Mouse (Mus musculus) cerebellum, adult 2 months (tissue): Measurements from ENCODE around the gene Senp3. TPM values are rescaled to one million over a fixed set of nuclear protein-coding genes. Genes with fewer than 3 reads are reported as not detected.

Experiments used
- DNase-seq, 2 experiments: peaks; one replicate each; pipeline ENCODE4 v3.0.0; 2021
- H3K27ac ChIP-seq: fragments of 200-500 bp; 2 replicates; pipeline ENCODE4 v1.5.1; 2012; ENCODE audit warnings: low read length, control low read depth, inconsistent platforms; ENCODE audit not compliant: insufficient read depth
- H3K27me3 ChIP-seq: fragments of 200-500 bp; 2 replicates; pipeline ENCODE4 v1.6.1; 2012; ENCODE audit warnings: inconsistent platforms, mild to moderate bottlenecking, low read length, moderate library complexity; ENCODE audit not compliant: control insufficient read depth, insufficient read depth
- H3K4me1 ChIP-seq: fragments of 200-500 bp; 2 replicates; pipeline ENCODE4 v1.6.1; 2011; ENCODE audit warnings: low read length; ENCODE audit not compliant: control insufficient read depth, insufficient read depth
- H3K4me3 ChIP-seq: fragments of 200-500 bp; replicated peaks from 2 replicates; pipeline ENCODE3; 2011; ENCODE audit warnings: mild to moderate bottlenecking, low read depth, low read length, control low read depth; ENCODE audit not compliant: insufficient read depth
- CTCF ChIP-seq: fragments of 200-500 bp; IDR thresholded peaks from 2 replicates; pipeline ENCODE4 v1.5.1; 2011; ENCODE audit warnings: low read depth, mild to moderate bottlenecking, control low read depth, low read length, moderate library complexity, borderline replicate concordance; ENCODE audit not compliant: insufficient read depth
- POLR2A ChIP-seq: fragments of 200-500 bp; IDR thresholded peaks from 2 replicates; pipeline ENCODE4 v1.6.1; 2011; ENCODE audit warnings: low read length, control low read depth, borderline replicate concordance; ENCODE audit not compliant: insufficient read depth
- WGBS: fragments of 180-500 bp; shearing (Covaris S2); methylation state at CpG from one replicate; pipeline ENCODE4 v1.1.7; 2018; 5-methylcytosine and 5-hydroxymethylcytosine counted together
- polyA plus RNA-seq: library from polyadenylated mRNA; depleted of rRNA; stranded (reverse); fragments of >200 nt; gene quantifications from 2 replicates; pipeline ENCODE4 v1.2.3, GENCODE M21; 2012

Senp3 gene
- polyA plus RNA-seq, 1 experiment: 110 TPM

DNA sequence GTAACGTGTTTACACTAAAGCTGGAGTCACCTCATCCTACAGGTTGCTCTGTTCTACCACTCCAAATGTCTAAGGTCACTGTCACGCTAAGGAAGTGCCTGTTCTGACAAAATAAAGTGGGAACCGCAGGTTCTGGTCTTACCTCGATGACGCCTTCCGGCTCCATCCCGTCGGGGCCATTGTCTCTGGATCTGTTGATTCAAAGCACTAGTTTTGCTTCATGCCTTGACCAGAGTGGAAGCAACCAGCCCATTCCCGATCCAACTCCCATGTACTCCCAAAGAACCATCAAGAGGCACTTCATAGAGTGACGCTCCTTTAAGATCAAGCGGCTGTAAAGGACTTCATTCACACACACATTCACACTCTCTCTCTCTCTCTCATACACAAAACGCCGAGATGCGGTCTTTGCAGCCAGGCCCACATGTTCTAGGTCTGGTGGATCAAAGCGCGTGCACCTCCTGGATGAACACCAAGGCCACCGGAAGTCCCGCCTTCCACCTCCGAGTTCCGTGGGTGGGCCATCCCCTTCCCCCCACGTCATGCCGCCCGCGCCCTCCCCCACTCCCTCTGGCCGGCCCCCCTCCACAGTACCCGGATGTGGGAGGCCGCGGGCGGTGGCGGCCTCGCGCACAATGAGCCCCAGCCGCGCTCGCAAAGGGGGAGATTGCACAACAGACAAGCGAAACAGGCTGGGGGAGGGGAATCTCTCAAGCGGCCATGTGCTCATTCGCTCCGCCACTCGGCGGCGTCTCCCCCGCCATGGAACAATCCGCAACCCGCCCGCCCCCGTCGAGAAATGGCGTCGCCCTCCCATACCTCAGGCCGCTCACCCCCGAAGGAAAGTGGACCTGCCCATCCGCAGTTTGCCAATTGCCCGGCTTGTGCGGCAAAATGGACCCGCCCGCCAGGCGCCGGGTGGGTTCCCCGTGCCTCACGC, 10.8 kb downstream of the Senp3 start:
- no peaks in the 10 kb centered on the region; the same call in 1 of the 2 replicates for H3K4me1 ChIP-seq
- peak; percentile 95 for DNase-seq
- peak overlapping the region; percentile 82 for H3K4me3 ChIP-seq
- TF ChIP-seq CTCF (no peak), POLR2A (peak; percentile 52; the same call in 1 of the 2 replicates)
- WGBS: under 1% methylated on average over 59 of the region's 61 CpGs
- no peaks in the 10 kb centered on the region for H3K27me3 ChIP-seq
- H3K27ac ChIP-seq: peak overlapping the region; percentile 91

DNA sequence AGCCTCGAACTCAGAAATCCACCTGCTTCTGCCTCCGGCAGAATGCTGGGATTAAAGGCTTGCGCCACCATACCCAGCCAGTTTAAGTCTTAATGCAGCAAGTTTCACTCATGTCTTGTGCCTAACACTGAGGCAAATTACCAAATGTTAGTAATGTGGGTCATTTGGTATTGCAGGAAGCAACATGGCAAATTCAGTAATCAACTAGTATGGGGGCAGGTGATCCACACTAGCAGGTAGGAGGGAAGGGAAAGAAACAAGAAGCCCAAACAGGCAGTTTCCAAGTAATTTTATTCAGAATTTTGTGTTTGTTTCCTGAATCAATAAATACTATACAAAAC, 15.2 kb downstream of the Senp3 start:
- DNase-seq: no peak
- Histone ChIP-seq H3K4me3 (no peak overlapping the region), H3K4me1 (peaks cover 3% of the 10 kb centered on the region; the same call in 1 of the 2 replicates), H3K27me3 (no peaks in the 10 kb centered on the region), H3K27ac (no peak overlapping the region)
- TF ChIP-seq POLR2A: no peak
- no peak for TF ChIP-seq CTCF
- WGBS: 91% methylated on average over 3 of the region's 3 CpGs

DNA sequence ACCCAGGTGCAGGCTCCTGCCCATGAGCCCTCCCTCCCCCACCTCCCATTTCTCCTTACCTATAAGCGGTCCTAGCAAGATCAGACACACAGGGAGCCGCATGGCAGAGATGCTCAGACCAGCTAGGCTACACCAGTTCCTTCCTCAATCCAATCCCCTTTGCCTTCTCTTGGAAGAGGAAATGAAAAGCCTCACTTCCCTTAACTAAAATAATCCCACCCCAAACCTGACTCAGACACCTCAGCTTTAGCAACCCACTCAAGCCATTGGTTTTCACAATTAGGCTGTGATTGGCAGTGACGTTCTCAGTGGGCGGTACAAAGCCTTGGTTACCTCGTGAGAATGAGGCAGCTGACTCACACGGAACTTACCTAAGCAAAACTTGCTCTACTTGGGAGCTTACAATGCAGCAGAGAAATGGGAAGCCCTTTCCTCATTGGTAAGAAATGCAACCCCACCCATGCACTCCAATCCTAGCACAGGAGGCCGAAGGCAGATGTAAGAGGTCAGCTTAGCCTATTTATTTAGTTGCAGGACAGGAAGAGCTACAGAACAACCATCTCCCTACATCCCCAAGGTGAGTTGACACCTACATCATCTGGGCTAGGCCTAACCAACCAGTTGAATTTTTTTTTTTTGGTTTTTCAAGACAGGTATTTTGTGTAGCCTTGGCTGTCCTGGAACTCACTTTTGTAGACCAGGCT, 15.8 kb downstream of the Senp3 start, which contains the start of gene Cd68:
Cd68 (minus strand) TSS at position 193 of the 704 bp plus-strand sequence.
- Histone ChIP-seq H3K4me1 (peaks cover 3% of the 10 kb centered on the region; the same call in 1 of the 2 replicates), H3K27ac (no peak within 1 kb of the TSS), H3K27me3 (no peaks in the 10 kb centered on the region), H3K4me3 (no peak within 1 kb of the TSS)
- no peak for DNase-seq
- TF ChIP-seq CTCF (no peak), POLR2A (no peak)
- 42% methylated on average over 7 of the region's 7 CpGs for WGBS

DNA sequence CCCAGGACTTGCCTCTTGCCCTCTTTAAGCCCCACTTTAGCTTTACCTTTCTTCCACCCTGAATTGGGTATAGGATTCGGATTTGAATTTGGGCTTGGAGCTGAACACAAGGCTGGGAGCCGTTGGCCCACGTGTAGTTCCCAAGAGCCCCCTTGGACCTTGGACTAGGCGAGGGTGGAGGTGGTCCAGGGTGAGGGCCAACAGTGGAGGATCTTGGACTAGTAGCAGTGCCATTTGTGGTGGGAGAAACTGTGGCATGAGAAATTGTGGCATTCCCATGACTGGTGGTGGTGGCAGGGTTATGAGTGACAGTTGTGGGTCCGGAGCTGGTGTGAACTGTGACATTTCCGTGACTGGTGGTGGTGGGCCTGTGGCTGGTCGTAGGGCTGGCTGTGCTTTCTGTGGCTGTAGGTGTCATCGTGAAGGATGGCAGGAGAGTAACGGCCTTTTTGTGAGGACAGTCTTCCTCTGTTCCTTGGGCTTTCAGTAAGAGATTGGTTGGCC, 16.4 kb downstream of the Senp3 start:
- no peak for DNase-seq
- TF ChIP-seq CTCF: no peak
- TF ChIP-seq POLR2A: no peak
- Histone ChIP-seq H3K4me1 (peaks cover 3% of the 10 kb centered on the region; the same call in 1 of the 2 replicates), H3K4me3 (no peak overlapping the region), H3K27ac (no peak overlapping the region), H3K27me3 (no peaks in the 10 kb centered on the region)
- WGBS: 60% methylated on average over 9 of the region's 9 CpGs

DNA sequence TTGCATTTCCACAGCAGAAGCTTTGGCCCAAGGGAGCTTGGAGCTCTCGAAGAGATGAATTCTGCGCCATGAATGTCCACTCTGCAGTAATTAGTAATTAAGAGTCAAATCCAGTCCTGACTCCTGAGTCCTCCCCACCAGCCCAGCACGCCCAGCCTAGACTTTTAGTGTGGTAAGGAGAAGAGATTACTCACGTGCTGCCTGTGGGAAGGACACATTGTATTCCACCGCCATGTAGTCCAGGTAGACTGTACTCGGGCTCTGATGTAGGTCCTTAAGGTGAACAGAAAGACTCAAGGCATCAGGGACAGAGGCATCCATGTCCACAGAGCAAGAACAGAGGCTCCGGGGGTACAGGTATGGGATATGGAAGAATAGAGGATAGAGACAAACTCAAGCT, 17.0 kb downstream of the Senp3 start:
- Histone ChIP-seq H3K27ac (no peak overlapping the region), H3K4me1 (0 out of 2 replicates have a peak, but pooled peaks cover 3% of the 10 kb centered on the region), H3K27me3 (no peaks in the 10 kb centered on the region), H3K4me3 (no peak overlapping the region)
- TF ChIP-seq CTCF (no peak), POLR2A (no peak)
- WGBS: 89% methylated on average over 7 of the region's 7 CpGs
- DNase-seq: no peak

DNA sequence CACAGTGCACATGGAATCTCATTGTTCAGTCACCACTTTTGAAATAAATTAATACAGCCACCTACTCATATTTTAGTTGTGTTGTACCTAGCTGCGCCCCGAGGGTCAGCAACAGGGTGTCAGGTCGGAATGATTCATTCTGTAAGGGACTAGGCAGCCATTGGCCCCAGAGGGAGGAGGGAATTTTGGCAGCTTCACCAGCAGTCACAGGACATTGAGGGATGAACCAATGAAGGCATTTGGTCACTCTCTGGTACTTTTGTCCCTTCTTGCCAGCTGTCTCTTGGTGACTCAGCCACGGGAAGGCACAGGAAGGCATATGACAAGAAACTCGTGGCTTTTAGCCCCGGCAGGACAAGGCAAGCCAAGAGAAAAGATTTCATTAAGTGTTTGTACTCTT, 18.1 kb downstream of the Senp3 start:
- Histone ChIP-seq H3K4me1 (0 out of 2 replicates have a peak, but pooled peaks cover 3% of the 10 kb centered on the region), H3K27me3 (no peaks in the 10 kb centered on the region), H3K27ac (no peak overlapping the region), H3K4me3 (no peak overlapping the region)
- TF ChIP-seq CTCF: no peak
- no peak for TF ChIP-seq POLR2A
- 44% methylated on average over 6 of the region's 6 CpGs for WGBS
- peak in 1 of 2 experiments; percentile 44 for DNase-seq

DNA sequence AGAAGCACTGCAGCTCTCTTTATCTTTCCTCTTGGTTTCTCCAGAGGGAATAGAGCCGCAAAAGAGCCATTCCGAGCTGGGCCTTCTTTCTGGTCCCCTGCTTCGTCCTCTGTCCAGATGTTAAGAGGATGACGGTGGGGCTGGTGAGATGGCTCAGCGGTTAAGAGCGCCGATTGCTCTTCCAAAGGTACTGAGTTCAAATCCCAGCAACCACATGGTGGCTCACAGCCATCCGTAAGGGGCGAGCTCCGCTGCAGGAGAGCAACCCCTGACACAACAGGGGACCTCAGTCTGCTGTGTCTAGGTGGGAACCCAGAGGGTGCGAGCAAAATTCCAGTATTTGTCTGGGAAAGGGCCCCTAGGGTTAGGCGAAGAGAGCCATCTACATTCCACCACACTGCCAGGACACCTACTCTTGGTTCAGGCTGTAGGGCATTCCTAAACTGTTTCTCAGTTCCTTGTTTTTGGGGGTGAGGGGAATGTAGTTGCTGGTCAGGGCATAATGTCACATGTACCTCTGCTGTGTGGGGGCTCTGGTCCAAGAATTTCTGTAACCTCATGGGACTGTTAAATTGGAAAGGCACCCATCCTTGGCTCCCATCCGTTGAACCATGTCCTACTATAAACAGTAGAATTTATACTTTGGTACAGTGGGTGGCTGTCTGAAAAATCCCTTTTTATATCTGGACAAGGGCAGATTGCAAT, 18.8 kb downstream of the Senp3 start:
- TF ChIP-seq CTCF (no peak), POLR2A (no peak)
- no peaks in the 10 kb centered on the region for H3K27me3 ChIP-seq
- peak overlapping the region; percentile 85 for H3K4me3 ChIP-seq
- peak overlapping the region; percentile 35 for H3K27ac ChIP-seq
- 0 out of 2 replicates have a peak, but pooled peaks cover 3% of the 10 kb centered on the region for H3K4me1 ChIP-seq
- DNase-seq: no peak
- 55% methylated on average over 13 of the region's 13 CpGs for WGBS
